Mouse (Mus musculus): ENCODE data around the gene Sgpp2.

DNA sequence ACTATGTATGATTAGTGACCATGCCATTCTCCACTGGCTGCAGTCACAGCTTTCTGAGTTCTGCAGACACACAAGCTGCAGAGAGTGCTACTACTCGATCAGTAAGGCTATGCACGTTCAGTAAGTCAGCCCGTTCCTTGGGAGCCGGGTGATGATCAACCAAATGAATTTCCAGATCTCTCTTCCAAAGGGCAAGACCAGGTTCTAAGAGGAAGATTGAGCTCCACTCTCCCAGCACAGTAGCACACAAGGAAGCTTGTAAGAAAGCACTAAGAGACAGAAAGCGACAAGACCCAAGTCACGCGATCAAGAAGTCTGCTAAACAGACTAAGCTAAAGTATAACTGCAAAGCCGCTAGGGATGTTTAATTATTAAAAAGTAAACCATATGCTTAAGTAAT, 130.6 kb downstream of the Sgpp2 start:
- no peak for TF ChIP-seq HCFC1 (IDR thresholded peaks at IDR 0.05; ENCODE audit: borderline replicate concordance, insufficient read depth, low read length)
- no peak for TF ChIP-seq CHD2 (IDR thresholded peaks at IDR 0.05; ENCODE audit: low read depth, low read length)

All from ES-E14 (cell line).